Mouse (Mus musculus): ENCODE measurements around the gene Smim15.

GRCm38 (mm10) chr13:108039902-108040301 is 4.3 kb upstream of the Smim15 start:
- TF ChIP-seq MAFK (IDR thresholded peaks at IDR 0.05; ENCODE audit: insufficient read depth, low read depth, low read length) (no peak), ZNF384 (IDR thresholded peaks at IDR 0.05; ENCODE audit: low read depth, low read length) (no peak), CHD2 (IDR thresholded peaks at IDR 0.05; ENCODE audit: low read depth, low read length) (no peak), HCFC1 (IDR thresholded peaks at IDR 0.05; ENCODE audit: borderline replicate concordance, insufficient read depth, low read length) (no peak), ZC3H11A (IDR thresholded peaks at IDR 0.05; ENCODE audit: borderline replicate concordance, low read depth, low read length) (no peak)

Measured in ES-E14 (cell line).